Mouse (Mus musculus) heart, embryonic 16.5 days (tissue): ENCODE data around the gene Rcbtb2. TPM values are rescaled to one million over a fixed set of nuclear protein-coding genes. Genes with fewer than 3 reads are reported as not detected.

Experiments used
- ATAC-seq: fragments of 200-750 bp; cut with Nextera tagmentation; replicated peaks from 2 replicates; pipeline ENCODE4 v1.8.0; 2017; ENCODE audit warnings: moderate number of reproducible peaks; ENCODE audit not compliant: insufficient read depth, low FRiP score; ENCODE audit errors: extremely low read depth
- H3K27ac ChIP-seq: fragments of 300-500 bp; sonication (generic); 2 replicates; pipeline ENCODE4 v1.5.1; 2014; ENCODE audit warnings: mild to moderate bottlenecking, low read length, control low read depth, moderate library complexity
- H3K27me3 ChIP-seq: fragments of 300-500 bp; sonication (generic); 2 replicates; pipeline ENCODE4 v1.6.1; 2014; ENCODE audit warnings: low read length, mixed read lengths; ENCODE audit not compliant: control insufficient read depth, insufficient read depth
- H3K36me3 ChIP-seq: fragments of 300-500 bp; sonication (generic); 2 replicates; pipeline ENCODE4 v1.6.1; 2014; ENCODE audit not compliant: control insufficient read depth, insufficient read depth
- H3K4me1 ChIP-seq: fragments of 300-500 bp; sonication (generic); 2 replicates; pipeline ENCODE4 v1.6.1; 2014; ENCODE audit warnings: low read length, mixed read lengths; ENCODE audit not compliant: control insufficient read depth, insufficient read depth
- H3K4me2 ChIP-seq: fragments of 300-500 bp; sonication (generic); 2 replicates; pipeline ENCODE4 v1.6.1; 2014; ENCODE audit warnings: low read depth, mild to moderate bottlenecking, control low read depth, low read length
- H3K4me3 ChIP-seq: fragments of 300-500 bp; sonication (generic); 2 replicates; pipeline ENCODE4 v1.5.1; 2014; ENCODE audit warnings: mild to moderate bottlenecking, control low read depth, low read length
- H3K9ac ChIP-seq: fragments of 300-500 bp; sonication (generic); 2 replicates; pipeline ENCODE4 v1.6.1; 2014; ENCODE audit warnings: low read length, control low read depth
- H3K9me3 ChIP-seq: fragments of 300-500 bp; sonication (generic); replicated peaks from 2 replicates; pipeline ENCODE4 v1.6.1; 2016; ENCODE audit warnings: low read length; ENCODE audit not compliant: control insufficient read depth
- WGBS: fragments of 180-500 bp; shearing (Covaris S2); extraction: QIAGEN DNeasy Blood & Tissue Kit; methylation state at CpG from one replicate; pipeline ENCODE4 v1.1.7; 2014; 5-methylcytosine and 5-hydroxymethylcytosine counted together
- polyA plus RNA-seq: library from polyadenylated mRNA; unstranded; fragments of >200 nt; fragmentation: Nextera tagmentation; extraction: Ambion mirVana; gene quantifications from 2 replicates; pipeline ENCODE4 v1.2.1, GENCODE M21; 2015

The Rcbtb2 gene
- polyA plus RNA-seq: 62.2 and 77.3 TPM in 2 replicates

DNA sequence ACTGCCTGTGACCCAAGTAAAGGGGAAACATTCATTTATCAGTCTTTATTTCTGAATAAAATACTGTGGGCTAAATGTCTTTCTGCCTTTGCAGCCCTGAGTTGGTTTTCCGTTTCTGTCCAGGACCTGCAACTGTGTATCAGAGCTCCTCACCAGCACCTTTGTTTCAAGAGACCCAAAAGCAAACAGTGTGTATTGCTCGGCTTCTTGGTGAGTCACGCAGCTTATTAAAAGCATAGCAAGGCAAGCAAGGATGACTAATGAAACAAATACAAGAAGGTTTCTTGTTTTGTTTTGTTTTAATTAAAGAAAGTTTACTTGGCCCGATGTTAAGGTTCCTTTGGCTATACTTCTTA, at the start of gene Rcbtb2:
TSS of gene Rcbtb2 (plus strand) at position 115 of the 356 bp plus-strand sequence.
- Histone ChIP-seq H3K27me3 (no peaks in the 10 kb centered on the region), H3K27ac (peak within 1 kb of the TSS; percentile 62), H3K9me3 (no peaks in the 10 kb centered on the region), H3K4me2 (no peak within 1 kb of the TSS), H3K4me3 (no peak within 1 kb of the TSS), H3K36me3 (no peaks in the 10 kb centered on the region), H3K9ac (no peak within 1 kb of the TSS), H3K4me1 (peaks cover 2% of the 10 kb centered on the region; the same call in 1 of the 2 replicates)
- WGBS: 54% methylated on average over 4 of the region's 4 CpGs
- ATAC-seq: no peak

DNA sequence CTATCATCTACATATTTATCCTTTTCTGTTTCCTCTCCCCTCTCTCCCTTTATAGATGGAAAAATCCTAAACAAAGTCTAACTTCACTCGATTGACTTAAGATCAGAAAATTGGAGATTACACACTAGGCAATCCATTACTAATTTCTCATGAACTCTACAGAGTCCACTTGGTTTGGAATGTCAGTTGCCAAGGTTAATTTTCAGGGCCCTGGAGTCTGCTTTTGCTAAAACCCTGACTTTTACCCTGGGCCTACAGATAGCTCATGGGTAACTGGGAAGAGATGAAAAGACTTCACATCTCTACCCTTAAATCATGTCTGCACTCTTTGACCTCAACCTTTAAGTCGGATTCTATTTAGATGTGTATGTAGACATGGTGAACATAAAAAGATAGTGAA, 39.3 kb upstream of the Rcbtb2 start:
- H3K4me2 ChIP-seq: no peak overlapping the region

DNA sequence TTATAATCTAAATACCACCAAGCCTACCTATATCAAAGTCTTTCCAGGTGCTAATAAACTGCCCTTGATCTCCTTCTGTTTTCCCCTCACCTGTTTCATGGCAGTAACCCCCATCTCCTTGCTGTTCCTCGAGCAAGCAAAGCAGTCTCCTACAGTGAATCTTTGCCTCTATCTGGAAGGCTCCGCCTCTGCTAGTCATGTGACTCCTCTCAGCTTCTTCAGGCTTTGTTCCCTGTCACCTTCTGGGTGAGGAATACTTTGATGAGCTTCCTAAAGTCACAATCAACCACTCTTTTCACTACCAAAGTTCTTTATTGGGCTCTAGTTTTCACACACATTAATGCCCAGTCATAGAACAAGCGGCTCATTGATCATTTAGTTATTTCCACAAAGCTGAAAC, 36.4 kb upstream of the Rcbtb2 start:
- H3K4me1 ChIP-seq: no peaks in the 10 kb centered on the region
- no peaks in the 10 kb centered on the region for H3K27me3 ChIP-seq
- H3K9ac ChIP-seq: no peak overlapping the region
- H3K36me3 ChIP-seq: no peaks in the 10 kb centered on the region
- WGBS: 58% methylated on average over 3 of the region's 3 CpGs
- H3K4me2 ChIP-seq: no peak overlapping the region
- H3K9me3 ChIP-seq: no peaks in the 10 kb centered on the region
- H3K4me3 ChIP-seq: no peak overlapping the region
- no peak overlapping the region for H3K27ac ChIP-seq
- no peak for ATAC-seq

More for the DNA sequence above, 39.3 kb upstream of the Rcbtb2 start:
- Histone ChIP-seq H3K4me3 (no peak overlapping the region), H3K27me3 (no peaks in the 10 kb centered on the region), H3K27ac (no peak overlapping the region), H3K4me1 (no peaks in the 10 kb centered on the region), H3K9ac (no peak overlapping the region), H3K36me3 (no peaks in the 10 kb centered on the region), H3K9me3 (no peaks in the 10 kb centered on the region)
- ATAC-seq: no peak
- 75% methylated on average over 2 of the region's 2 CpGs for WGBS

DNA sequence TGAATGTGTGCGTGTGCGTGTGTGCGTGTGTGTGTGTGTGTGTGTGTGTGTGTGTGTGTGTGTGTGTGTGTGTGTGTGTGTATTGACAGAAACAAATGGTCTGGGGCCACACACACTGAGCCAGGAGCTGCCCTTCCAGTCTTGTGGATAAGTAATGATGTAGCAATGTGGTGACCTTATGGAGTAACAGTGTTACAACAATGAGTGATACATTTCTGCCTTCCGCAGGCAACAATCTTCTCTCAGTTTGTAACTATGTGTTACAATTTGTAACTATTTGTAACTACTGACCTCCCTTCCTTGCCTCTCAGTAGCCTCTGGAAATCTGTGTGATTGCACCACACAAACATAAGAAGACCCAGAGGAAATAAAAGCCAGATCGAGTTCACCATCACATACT, 35.6 kb upstream of the Rcbtb2 start:
- WGBS: 84% methylated on average over 5 of the region's 5 CpGs

DNA sequence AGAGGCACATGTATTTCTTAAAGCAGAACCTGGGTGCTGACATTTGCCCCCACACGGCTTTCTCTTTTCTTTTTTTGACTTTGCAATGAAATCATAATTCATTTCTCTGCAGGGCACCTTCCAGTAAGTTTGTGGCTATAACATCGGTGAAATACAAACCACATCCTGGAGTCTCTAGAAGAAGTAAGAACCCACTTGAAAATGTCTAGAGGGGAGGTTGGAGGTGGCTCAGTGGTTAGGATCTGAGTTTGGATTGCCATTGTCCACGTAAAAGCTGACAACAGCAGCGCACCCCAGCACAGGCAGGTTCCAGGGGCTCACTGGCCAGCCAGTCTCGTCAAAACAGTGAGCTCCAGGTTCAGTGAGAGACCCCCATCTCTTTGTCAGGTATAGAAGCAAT, 35.1 kb upstream of the Rcbtb2 start:
- 80% methylated on average over 5 of the region's 5 CpGs for WGBS
- no peak overlapping the region for H3K9ac ChIP-seq
- no peak overlapping the region for H3K4me2 ChIP-seq
- no peaks in the 10 kb centered on the region for H3K36me3 ChIP-seq
- no peaks in the 10 kb centered on the region for H3K4me1 ChIP-seq
- no peak for ATAC-seq
- no peaks in the 10 kb centered on the region for H3K27me3 ChIP-seq
- no peaks in the 10 kb centered on the region for H3K9me3 ChIP-seq
- H3K4me3 ChIP-seq: no peak overlapping the region
- H3K27ac ChIP-seq: no peak overlapping the region

More for the DNA sequence above, 35.6 kb upstream of the Rcbtb2 start:
- H3K27ac ChIP-seq: no peak overlapping the region
- no peak for ATAC-seq
- H3K9me3 ChIP-seq: no peaks in the 10 kb centered on the region
- H3K9ac ChIP-seq: no peak overlapping the region
- no peaks in the 10 kb centered on the region for H3K27me3 ChIP-seq
- H3K4me1 ChIP-seq: no peaks in the 10 kb centered on the region
- no peak overlapping the region for H3K4me3 ChIP-seq
- no peak overlapping the region for H3K4me2 ChIP-seq
- H3K36me3 ChIP-seq: no peaks in the 10 kb centered on the region

DNA sequence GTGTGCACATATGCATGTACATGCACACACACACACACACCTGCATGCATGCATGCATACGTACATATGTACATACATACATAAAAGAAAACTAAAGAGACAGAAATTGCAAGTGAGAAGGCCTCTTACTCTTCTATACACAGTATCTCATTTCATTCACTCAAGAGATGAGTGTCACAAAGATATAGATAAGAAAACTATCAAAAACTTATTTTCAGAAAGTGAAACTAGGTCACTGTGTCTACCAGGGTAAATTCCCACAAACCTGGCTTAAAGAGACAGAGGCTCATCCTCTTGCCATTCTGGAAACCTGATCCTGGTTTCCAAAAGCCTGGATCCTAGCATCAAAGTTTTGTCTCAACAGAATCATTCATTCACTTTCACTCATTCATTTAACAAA, 34.6 kb upstream of the Rcbtb2 start:
- Histone ChIP-seq H3K36me3 (no peaks in the 10 kb centered on the region), H3K4me1 (no peaks in the 10 kb centered on the region), H3K27me3 (no peaks in the 10 kb centered on the region), H3K27ac (no peak overlapping the region), H3K9me3 (no peaks in the 10 kb centered on the region), H3K4me3 (no peak overlapping the region), H3K4me2 (no peak overlapping the region), H3K9ac (no peak overlapping the region)
- no peak for ATAC-seq
- 86% methylated on average over 1 of the region's 1 CpGs for WGBS

DNA sequence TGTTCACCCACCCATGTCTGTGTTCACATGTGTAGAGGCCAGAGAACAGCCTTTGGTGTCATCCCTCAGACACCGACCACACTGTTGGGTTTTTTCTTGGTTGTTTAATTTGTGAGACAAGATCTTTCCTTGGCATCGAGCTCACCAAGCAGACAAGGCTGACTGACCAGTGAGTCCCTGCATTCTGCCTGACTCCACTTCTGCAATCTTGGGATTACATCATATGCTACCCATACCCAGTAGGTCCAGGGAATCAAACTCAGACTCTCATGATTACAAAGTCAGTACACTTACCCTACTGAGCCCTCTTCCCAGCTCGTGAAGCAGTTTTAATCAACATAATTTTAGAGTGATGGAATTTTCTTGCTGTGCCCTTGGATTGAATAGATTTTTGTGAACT, 30.0 kb upstream of the Rcbtb2 start:
- 80% methylated on average over 3 of the region's 3 CpGs for WGBS
- Histone ChIP-seq H3K27ac (no peak overlapping the region), H3K9me3 (no peaks in the 10 kb centered on the region), H3K27me3 (peaks cover 3% of the 10 kb centered on the region; the same call in 1 of the 2 replicates), H3K4me1 (no peaks in the 10 kb centered on the region), H3K4me2 (no peak overlapping the region), H3K9ac (no peak overlapping the region), H3K4me3 (no peak overlapping the region), H3K36me3 (no peaks in the 10 kb centered on the region)
- no peak for ATAC-seq

DNA sequence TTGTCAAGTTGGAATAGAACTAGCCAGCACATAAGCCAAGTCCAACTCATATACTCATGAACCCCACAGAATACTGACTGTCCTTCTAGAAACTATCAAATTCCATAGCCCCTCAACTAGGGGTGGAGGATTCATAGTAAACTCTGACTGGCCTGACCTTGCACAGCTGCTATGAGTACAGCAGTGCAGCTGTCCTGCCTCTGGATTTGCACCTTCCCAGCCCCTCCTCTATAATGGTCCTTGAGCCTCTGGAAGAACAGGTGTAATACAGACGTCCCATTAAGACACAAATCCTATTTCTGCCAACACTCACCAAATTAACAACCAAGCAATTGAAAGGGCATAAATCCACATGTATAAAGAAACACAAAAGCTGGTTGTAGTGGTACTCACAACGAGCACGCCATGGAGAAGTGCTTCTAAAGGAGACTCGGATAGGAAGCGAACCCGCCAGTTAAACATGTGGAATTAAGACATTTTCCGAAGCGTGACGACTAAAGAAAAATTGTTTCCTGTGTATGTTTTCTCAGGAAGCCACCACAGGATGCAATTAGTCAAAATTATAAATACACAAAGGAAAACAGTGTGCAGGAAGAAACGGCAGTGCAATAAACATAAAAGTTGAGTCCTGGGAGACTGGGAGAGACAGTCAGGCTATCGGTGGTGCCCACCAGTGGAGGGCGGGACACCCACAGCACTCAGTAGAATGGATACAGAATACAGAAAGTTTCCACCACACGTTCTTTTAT, 27.9 kb upstream of the Rcbtb2 start:
- 65% methylated on average over 13 of the region's 13 CpGs for WGBS

DNA sequence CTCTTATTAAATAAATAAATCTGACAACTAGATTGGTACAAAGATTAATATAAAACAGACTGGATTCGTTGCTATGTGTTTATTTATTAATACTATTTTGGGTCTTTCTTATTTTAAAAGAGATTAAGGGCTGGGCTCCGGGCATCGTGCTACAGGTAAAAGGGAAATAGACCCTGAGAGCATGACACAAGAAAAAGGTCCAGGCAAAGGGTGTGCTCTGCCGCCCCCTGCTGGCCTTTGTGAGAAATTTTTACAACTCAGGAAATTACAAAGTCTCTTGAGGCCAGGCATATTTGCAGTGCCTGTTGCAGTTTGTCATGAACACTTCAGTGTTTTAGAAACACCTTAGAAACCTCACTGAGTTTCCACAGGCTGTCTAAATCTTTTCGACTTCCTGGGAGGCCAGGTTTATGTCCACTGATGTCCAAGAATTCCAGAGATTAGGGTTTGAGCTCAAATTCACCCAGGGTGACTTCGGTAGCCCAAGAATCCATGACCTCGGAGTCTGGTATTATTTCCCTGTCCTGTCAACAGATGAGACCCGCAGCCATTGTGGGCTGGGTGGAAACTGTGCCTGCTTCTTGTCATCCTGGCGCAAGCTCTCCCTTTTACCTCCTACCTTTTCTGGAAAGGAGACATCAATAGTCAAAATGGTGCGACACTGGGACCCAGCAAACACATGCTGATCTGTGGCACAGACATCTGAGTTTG, 24.0 kb upstream of the Rcbtb2 start:
- Histone ChIP-seq H3K27ac (no peak overlapping the region), H3K4me3 (no peak overlapping the region), H3K4me2 (no peak overlapping the region), H3K27me3 (peaks cover 11% of the 10 kb centered on the region; the same call in 1 of the 2 replicates), H3K36me3 (no peaks in the 10 kb centered on the region), H3K4me1 (no peaks in the 10 kb centered on the region), H3K9me3 (no peaks in the 10 kb centered on the region), H3K9ac (no peak overlapping the region)
- 34% methylated on average over 10 of the region's 10 CpGs for WGBS
- no peak for ATAC-seq

More for the DNA sequence above, 27.9 kb upstream of the Rcbtb2 start:
- H3K4me3 ChIP-seq: no peak overlapping the region
- H3K4me2 ChIP-seq: no peak overlapping the region
- ATAC-seq: no peak
- no peaks in the 10 kb centered on the region for H3K4me1 ChIP-seq
- H3K9me3 ChIP-seq: no peaks in the 10 kb centered on the region
- no peak overlapping the region for H3K9ac ChIP-seq
- no peaks in the 10 kb centered on the region for H3K36me3 ChIP-seq
- peaks cover 9% of the 10 kb centered on the region; the same call in 1 of the 2 replicates for H3K27me3 ChIP-seq
- H3K27ac ChIP-seq: no peak overlapping the region
